Mouse (Mus musculus): ENCODE measurements around the gene Tex10. TPM values are rescaled to one million over a fixed set of nuclear protein-coding genes. Genes with fewer than 3 reads are reported as not detected.
"Not testable (repeated sequence)": the region's sequence is repeated elsewhere in the genome, so short reads cannot be mapped to it uniquely, and the experiment has no call there.

The Tex10 gene
- polyA plus RNA-seq, 1 experiment from 2014 or later: 53.5 TPM

DNA sequence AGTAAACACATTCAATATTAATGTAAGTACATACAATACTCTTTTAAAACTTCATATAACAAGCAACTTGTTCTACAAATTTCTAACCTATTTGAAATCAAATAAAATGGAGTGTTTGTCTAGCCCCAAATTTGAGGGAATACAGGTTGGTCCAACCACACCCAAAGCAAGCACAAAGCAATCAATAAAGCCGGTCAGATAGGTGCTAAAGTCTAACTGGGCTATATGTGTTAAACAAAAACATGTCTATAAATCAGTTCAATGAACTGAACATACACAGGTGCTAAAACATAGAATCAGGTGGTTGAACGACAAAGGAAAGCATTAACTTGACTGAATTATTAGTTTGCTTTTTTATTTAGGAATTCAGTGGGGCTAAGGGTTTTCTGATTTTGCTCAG is 45.2 kb downstream of the Tex10 start:
- WGBS: 89% methylated on average over 2 of the region's 2 CpGs
- H3K4me1 ChIP-seq: no peaks in the 10 kb centered on the region
- no peaks in the 10 kb centered on the region for H3K27me3 ChIP-seq (replicated peaks)
- H3K4me2 ChIP-seq (replicated peaks): no peak overlapping the region
- H3K36me3 ChIP-seq: peaks cover 39% of the 10 kb centered on the region
- no peak overlapping the region for H3K9ac ChIP-seq
- no peak overlapping the region for H3K27ac ChIP-seq
- H3K9me3 ChIP-seq: no peaks in the 10 kb centered on the region
- H3K4me3 ChIP-seq: no peak overlapping the region
- ATAC-seq (ENCODE audit: low FRiP score, low read depth): no peak

GRCm38 (mm10) chr4:48427413-48427812 is 45.8 kb downstream of the Tex10 start:
- no peaks in the 10 kb centered on the region for H3K27me3 ChIP-seq (replicated peaks)
- no peaks in the 10 kb centered on the region for H3K4me1 ChIP-seq
- H3K9ac ChIP-seq: no peak overlapping the region
- H3K36me3 ChIP-seq: peaks cover 36% of the 10 kb centered on the region
- H3K9me3 ChIP-seq: no peaks in the 10 kb centered on the region
- H3K27ac ChIP-seq: no peak overlapping the region
- no peak for ATAC-seq (ENCODE audit: low FRiP score, low read depth)
- 56% methylated on average over 3 of the region's 3 CpGs for WGBS
- no peak overlapping the region for H3K4me3 ChIP-seq
- H3K4me2 ChIP-seq (replicated peaks): no peak overlapping the region

GRCm38 (mm10) chr4:48423738-48424137 is 49.5 kb downstream of the Tex10 start:
- peaks cover 18% of the 10 kb centered on the region for H3K36me3 ChIP-seq
- no peaks in the 10 kb centered on the region for H3K27me3 ChIP-seq (replicated peaks)
- H3K4me2 ChIP-seq (replicated peaks): no peak overlapping the region
- 58% methylated on average over 2 of the region's 2 CpGs for WGBS
- H3K9ac ChIP-seq: no peak overlapping the region
- no peak overlapping the region for H3K4me3 ChIP-seq
- no peaks in the 10 kb centered on the region for H3K9me3 ChIP-seq
- no peak for ATAC-seq (ENCODE audit: low FRiP score, low read depth)
- no peak overlapping the region for H3K27ac ChIP-seq
- H3K4me1 ChIP-seq: no peaks in the 10 kb centered on the region

DNA sequence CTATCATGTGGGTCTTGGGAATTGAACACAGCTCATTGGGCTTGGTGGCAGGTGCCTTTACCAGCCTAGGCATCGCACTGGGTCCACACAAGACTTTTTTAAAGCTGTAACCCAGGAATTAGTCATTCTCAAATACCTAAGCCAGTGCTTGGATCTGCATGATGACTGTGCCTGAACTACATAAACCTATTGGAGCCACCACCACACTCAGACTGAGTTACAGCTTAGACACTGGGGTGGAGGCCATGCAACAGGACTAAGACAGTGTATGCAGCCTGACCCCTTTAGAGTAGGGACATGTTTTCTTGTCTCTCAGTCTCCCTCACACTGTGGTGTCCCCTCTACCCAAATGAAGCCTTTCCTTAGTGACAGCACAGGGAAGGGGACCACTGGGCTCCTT is 50.6 kb downstream of the Tex10 start:
- Histone ChIP-seq H3K9me3 (no peaks in the 10 kb centered on the region), H3K27ac (no peak overlapping the region), H3K4me1 (no peaks in the 10 kb centered on the region), H3K4me2 (replicated peaks) (no peak overlapping the region), H3K4me3 (no peak overlapping the region), H3K27me3 (replicated peaks) (no peaks in the 10 kb centered on the region), H3K36me3 (peaks cover 15% of the 10 kb centered on the region), H3K9ac (no peak overlapping the region)
- 100% methylated on average over 1 of the region's 1 CpGs for WGBS
- no peak for ATAC-seq (ENCODE audit: low FRiP score, low read depth)

GRCm38 (mm10) chr4:48418831-48419468 is 54.3 kb downstream of the Tex10 start:
- no peak overlapping the region for H3K27ac ChIP-seq
- no peak overlapping the region for H3K9ac ChIP-seq
- no peak for ATAC-seq (ENCODE audit: low FRiP score, low read depth)
- 91% methylated on average over 8 of the region's 8 CpGs for WGBS
- H3K27me3 ChIP-seq (replicated peaks): no peaks in the 10 kb centered on the region
- H3K4me2 ChIP-seq (replicated peaks): no peak overlapping the region
- H3K36me3 ChIP-seq: peaks cover 11% of the 10 kb centered on the region
- no peak overlapping the region for H3K4me3 ChIP-seq
- no peaks in the 10 kb centered on the region for H3K9me3 ChIP-seq
- no peaks in the 10 kb centered on the region for H3K4me1 ChIP-seq

- WGBS: 86% methylated on average over 10 of the region's 10 CpGs
- Histone ChIP-seq H3K27ac (no peak overlapping the region), H3K27me3 (replicated peaks) (no peaks in the 10 kb centered on the region), H3K36me3 (0 out of 2 replicates have a peak, but pooled peaks cover 5% of the 10 kb centered on the region), H3K9ac (no peak overlapping the region), H3K4me2 (replicated peaks) (no peak overlapping the region), H3K4me3 (no peak overlapping the region), H3K9me3 (no peaks in the 10 kb centered on the region), H3K4me1 (no peaks in the 10 kb centered on the region)
- no peak for ATAC-seq (ENCODE audit: low FRiP score, low read depth)
Measured at GRCm38 (mm10) chr4:48415838-48416335, 57.4 kb downstream of the Tex10 start.

DNA sequence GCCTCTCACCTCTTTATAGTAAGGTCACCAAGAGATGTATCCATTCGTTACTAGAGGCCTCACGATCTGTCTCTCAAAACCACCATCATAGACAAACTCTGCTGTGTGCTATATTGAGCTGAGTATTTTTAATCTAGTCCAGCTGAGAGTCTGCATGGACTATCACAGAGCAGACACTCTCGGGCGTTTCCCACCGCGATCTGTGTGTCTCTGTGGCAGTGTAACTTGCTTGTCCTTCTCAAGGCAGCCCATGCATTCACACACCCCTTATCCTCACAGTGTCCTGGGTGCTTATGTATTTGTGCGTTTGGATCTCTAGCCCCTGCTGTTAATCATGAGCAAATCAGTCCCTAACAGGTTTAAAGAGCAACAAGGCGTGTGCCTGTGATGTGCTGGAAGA is 59.8 kb downstream of the Tex10 start:
- no peak overlapping the region for H3K9ac ChIP-seq
- WGBS: 92% methylated on average over 8 of the region's 8 CpGs
- no peak for ATAC-seq (ENCODE audit: low FRiP score, low read depth)

GRCm38 (mm10) chr4:48407350-48408039 is 65.8 kb downstream of the Tex10 start:
- Histone ChIP-seq H3K9me3 (no peaks in the 10 kb centered on the region), H3K36me3 (no peaks in the 10 kb centered on the region), H3K4me2 (replicated peaks) (0 out of 2 replicates have a peak overlapping the region, but pooled peaks have one; percentile 16), H3K27me3 (replicated peaks) (no peaks in the 10 kb centered on the region), H3K4me1 (no peaks in the 10 kb centered on the region; the same call in 1 of the 2 replicates), H3K9ac (no peak overlapping the region), H3K27ac (no peak overlapping the region), H3K4me3 (no peak overlapping the region)
- ATAC-seq (ENCODE audit: low FRiP score, low read depth): peak; percentile 56
- 46% methylated on average over 18 of the region's 18 CpGs for WGBS

More for the DNA sequence above, 59.8 kb downstream of the Tex10 start:
- Histone ChIP-seq H3K9me3 (no peaks in the 10 kb centered on the region), H3K27me3 (replicated peaks) (no peaks in the 10 kb centered on the region), H3K27ac (no peak overlapping the region), H3K4me3 (no peak overlapping the region), H3K36me3 (no peaks in the 10 kb centered on the region), H3K4me2 (replicated peaks) (no peak overlapping the region), H3K4me1 (no peaks in the 10 kb centered on the region)

- not testable (repeated sequence) for H3K4me3 ChIP-seq; H3K9ac ChIP-seq; H3K27me3 ChIP-seq (replicated peaks); ATAC-seq (ENCODE audit: low FRiP score, low read depth); H3K4me1 ChIP-seq; H3K27ac ChIP-seq; H3K4me2 ChIP-seq (replicated peaks); H3K36me3 ChIP-seq; H3K9me3 ChIP-seq
- WGBS: 82% methylated on average over 10 of the region's 10 CpGs
Measured at GRCm38 (mm10) chr4:48405724-48406491, 67.4 kb downstream of the Tex10 start.

DNA sequence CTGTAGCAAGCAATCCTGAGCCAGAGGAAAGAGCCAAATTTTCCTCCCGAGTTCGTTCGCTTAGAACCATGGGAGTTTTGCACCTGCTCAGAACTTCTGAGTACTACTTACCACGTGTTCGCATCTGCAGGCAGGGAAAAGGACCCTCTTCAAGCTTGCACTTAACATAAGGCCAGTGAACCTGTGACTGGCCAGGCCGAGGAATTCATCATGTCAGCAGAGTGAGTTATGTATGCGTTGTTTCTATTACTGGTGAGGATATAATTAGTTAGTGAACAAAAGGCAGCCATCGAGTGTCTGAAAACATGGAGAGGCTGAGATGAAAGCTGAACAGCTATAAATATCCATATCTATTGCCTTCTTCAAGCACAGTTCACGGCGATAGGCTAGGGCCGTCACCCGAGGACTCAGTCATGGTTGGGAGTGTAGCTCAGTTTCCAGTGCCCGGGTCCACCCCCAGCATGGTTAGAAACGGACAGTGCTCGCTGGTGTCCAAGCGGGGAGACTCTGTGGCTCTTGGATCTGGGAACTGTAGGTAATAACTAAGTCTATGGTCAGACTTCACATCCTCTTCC is 70.1 kb downstream of the Tex10 start:
- no peak overlapping the region for H3K27ac ChIP-seq
- H3K27me3 ChIP-seq (replicated peaks): no peaks in the 10 kb centered on the region
- H3K4me1 ChIP-seq: no peaks in the 10 kb centered on the region; the same call in 1 of the 2 replicates
- H3K4me3 ChIP-seq: no peak overlapping the region
- no peak overlapping the region for H3K9ac ChIP-seq
- no peaks in the 10 kb centered on the region for H3K36me3 ChIP-seq
- no peak for ATAC-seq (ENCODE audit: low FRiP score, low read depth)
- H3K9me3 ChIP-seq: no peaks in the 10 kb centered on the region
- H3K4me2 ChIP-seq (replicated peaks): no peak overlapping the region
- WGBS: 62% methylated on average over 16 of the region's 16 CpGs

DNA sequence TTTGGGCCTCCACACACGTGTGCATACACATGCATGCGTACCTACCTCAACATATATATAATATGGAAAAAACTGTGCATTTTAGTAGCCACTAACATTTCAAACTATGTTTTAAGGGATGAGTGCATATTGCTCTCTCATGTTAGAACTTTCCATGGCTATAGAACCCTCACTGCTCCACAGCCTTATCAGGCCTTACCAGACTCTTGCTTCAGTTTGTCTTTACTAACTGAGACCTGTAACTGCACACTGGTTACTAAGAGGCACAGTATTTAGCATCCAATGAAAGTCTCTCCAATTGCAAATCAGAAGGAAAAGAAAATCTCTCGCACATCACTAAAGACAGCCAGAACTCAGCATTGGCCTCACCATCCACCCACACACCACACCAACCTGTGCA is 76.3 kb downstream of the Tex10 start:
- Histone ChIP-seq H3K4me1 (no peaks in the 10 kb centered on the region), H3K4me2 (replicated peaks) (no peak overlapping the region), H3K4me3 (no peak overlapping the region), H3K27me3 (replicated peaks) (no peaks in the 10 kb centered on the region), H3K9ac (no peak overlapping the region), H3K9me3 (no peaks in the 10 kb centered on the region), H3K36me3 (no peaks in the 10 kb centered on the region), H3K27ac (no peak overlapping the region)
- WGBS: 95% methylated on average over 3 of the region's 3 CpGs
- ATAC-seq (ENCODE audit: low FRiP score, low read depth): no peak

- H3K9me3 ChIP-seq: no peaks in the 10 kb centered on the region
- no peak overlapping the region for H3K4me3 ChIP-seq
- H3K36me3 ChIP-seq: no peaks in the 10 kb centered on the region
- whole genome bisulfite sequencing: 84% methylated on average over 5 of the region's 5 CpGs
- no peak overlapping the region for H3K4me2 ChIP-seq (replicated peaks)
- H3K27ac ChIP-seq: no peak overlapping the region
- H3K9ac ChIP-seq: no peak overlapping the region
- ATAC-seq (ENCODE audit: low FRiP score, low read depth): no peak
- H3K4me1 ChIP-seq: no peaks in the 10 kb centered on the region
- no peaks in the 10 kb centered on the region for H3K27me3 ChIP-seq (replicated peaks)
Measured at GRCm38 (mm10) chr4:48382506-48382905, 90.8 kb downstream of the Tex10 start.

Data from neural tube, embryonic 12.5 days (tissue).